Mouse (Mus musculus): ENCODE results near the gene Nek6.

DNA sequence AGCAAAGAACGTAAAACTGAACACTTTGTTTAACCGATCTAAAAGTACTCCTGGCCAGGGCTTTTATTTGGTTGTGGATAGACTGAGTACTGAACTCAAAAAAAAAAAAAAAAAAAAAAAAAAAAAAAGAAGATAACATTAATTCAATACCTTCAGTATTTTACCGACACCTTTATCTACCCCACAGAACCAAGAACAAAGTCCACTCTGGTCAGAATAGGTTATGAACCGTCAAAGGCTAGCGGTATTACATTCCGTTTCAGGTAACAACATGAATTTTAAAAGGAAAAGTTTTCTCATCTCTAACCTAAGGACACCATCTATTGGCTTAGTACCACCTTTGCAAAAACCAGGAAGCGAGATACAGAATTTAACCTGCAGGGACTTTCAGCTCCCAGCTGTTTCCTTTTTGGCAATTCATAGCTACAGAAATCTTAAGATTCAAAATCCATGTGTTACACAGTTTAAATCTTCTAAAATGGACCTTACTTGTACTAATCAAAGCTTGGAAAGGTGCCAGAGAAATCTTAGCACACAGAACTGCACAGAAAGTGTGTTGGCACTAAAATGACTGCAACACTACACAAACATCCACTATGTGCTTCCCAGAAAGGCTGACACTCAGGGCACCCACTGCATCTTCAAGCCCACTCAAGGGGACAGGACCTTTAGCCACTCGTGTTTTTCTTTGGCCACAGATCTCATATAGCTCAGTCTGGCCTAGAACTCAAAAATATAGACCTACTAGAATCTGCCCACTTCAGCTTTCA is 112.6 kb downstream of the Nek6 start:
- TF ChIP-seq POLR2A (IDR thresholded peaks at IDR 0.05; ENCODE audit: control insufficient read depth, low read depth, low read length): no peak
- no peak for TF ChIP-seq CTCF (IDR thresholded peaks at IDR 0.05; ENCODE audit: control insufficient read depth, insufficient read depth, insufficient replicate concordance, low read depth, low read length)
